23 mouse cellular contexts compared by ENCODE assay signal in the genomic region with DNA sequence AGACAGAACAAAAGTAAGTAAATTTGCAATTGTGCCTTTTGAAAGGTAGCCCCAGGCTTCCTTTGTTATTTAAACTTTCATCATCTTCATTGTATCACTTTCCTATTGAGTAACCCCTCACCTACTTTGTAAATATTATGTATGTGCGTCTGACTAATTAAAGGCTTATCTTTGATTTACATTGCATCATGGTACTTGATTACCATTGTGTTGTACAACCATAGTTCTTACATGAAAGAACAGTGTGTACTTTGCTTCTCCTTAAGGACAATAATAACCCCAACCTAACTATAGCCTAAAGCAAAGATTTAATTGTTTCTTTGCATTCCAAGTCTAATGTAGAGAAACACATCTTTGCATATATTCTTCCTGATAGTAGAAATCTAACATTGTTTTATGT.
DNase-seq lines count a peak whose midpoint lies in the region; ATAC-seq and TF ChIP-seq lines count a peak whose summit lies in the region.
"Had no signal": no experiment of that assay in that cellular context is flagged by ENCODE, and none has a peak within 500 bp of the region (broad histone marks: within the 10 kb centered on the region; RNA-seq: fewer than 3 reads in every experiment).

No protein-coding gene starts in this region.

- H3K27me3 ChIP-seq in heart, postnatal 0 days (ENCODE audit: control insufficient read depth, insufficient read depth, low read length): no peaks in the 10 kb centered on the region
- H3K27me3 ChIP-seq in heart, embryonic 11.5 days (ENCODE audit: control insufficient read depth, insufficient read depth, low read length): no peaks in the 10 kb centered on the region
- H3K27me3 ChIP-seq in lung, postnatal 0 days (replicated peaks; ENCODE audit: insufficient read depth, low read length): no peaks in the 10 kb centered on the region
- H3K27me3 ChIP-seq: CH12.LX had no signal

- WGBS in heart, postnatal 0 days: 64% methylated on average over 1 of the region's 1 CpGs
- 67% methylated on average over 1 of the region's 1 CpGs for WGBS in heart, embryonic 11.5 days (ENCODE audit: insufficient replicate concordance)
- 40% methylated on average over 1 of the region's 1 CpGs for WGBS in lung, postnatal 0 days

- ATAC-seq in heart, postnatal 0 days (ENCODE audit: insufficient read depth, low read depth): no peak
- no peak for ATAC-seq in heart, embryonic 11.5 days (replicated peaks; ENCODE audit: insufficient number of reproducible peaks, low FRiP score, low TSS enrichment)
- no peak for ATAC-seq in lung, postnatal 0 days
- ATAC-seq: activated CD4-positive, CD25-positive, alpha-beta regulatory T cell, adult 4 months; CD4-positive, CD25-positive, alpha-beta regulatory T cell, adult 4 months; Patski had no signal

- no peak overlapping the region for H3K27ac ChIP-seq in heart, postnatal 0 days (ENCODE audit: low read depth)
- H3K27ac ChIP-seq in heart, embryonic 11.5 days (ENCODE audit: low read depth, low read length): no peak overlapping the region
- H3K27ac ChIP-seq in lung, postnatal 0 days (ENCODE audit: low read length): no peak overlapping the region

- no peak for DNase-seq in heart, postnatal 0 days (ENCODE audit: low spot score)
- DNase-seq in lung, postnatal 0 days (ENCODE audit: low spot score): no peak
- no peak for DNase-seq in lung, adult 18-20 months
- DNase-seq in fat pad, adult 2 months (ENCODE audit: extremely low read depth, low read depth, low spot score): peak; percentile 82
- peak; percentile 66 for DNase-seq in gonadal fat pad, adult 2 months (ENCODE audit: low read depth)
- DNase-seq in yolk sac, embryonic 10.5 days (ENCODE audit: low spot score): no peak
- no peak for DNase-seq in T-cell, adult 2 months (ENCODE audit: low spot score)
- DNase-seq: adrenal gland, adult 2 months; adrenal gland, adult 8-10 months; adrenal gland, postnatal 10 days; adrenal gland, postnatal 14 days; adrenal gland, postnatal 25 days; adrenal gland, postnatal 36 days; B cell, adult 2 months; cerebellum, adult 11 months; cerebellum, adult 11-12 months; cerebellum, adult 18-20 months had no signal

- no peak overlapping the region for H3K4me3 ChIP-seq in heart, postnatal 0 days (ENCODE audit: low read depth, low read length)
- H3K4me3 ChIP-seq in heart, embryonic 11.5 days (ENCODE audit: low read depth, low read length): no peak overlapping the region
- no peak overlapping the region for H3K4me3 ChIP-seq in lung, postnatal 0 days (ENCODE audit: low read depth, low read length)

- TF ChIP-seq EP300 in heart, postnatal 0 days (IDR thresholded peaks at IDR 0.05; ENCODE audit: low read depth): 0 out of 2 replicates have a peak, but pooled peaks have one; percentile 29
- peak; percentile 36 for TF ChIP-seq EP300 in lung, postnatal 0 days (IDR thresholded peaks at IDR 0.05)

- H3K9ac ChIP-seq in heart, postnatal 0 days (replicated peaks; ENCODE audit: low read depth, low read length): no peak overlapping the region
- no peak overlapping the region for H3K9ac ChIP-seq in heart, embryonic 11.5 days (ENCODE audit: low read depth, low read length)
- H3K9ac ChIP-seq in lung, postnatal 0 days (replicated peaks; ENCODE audit: low read depth): no peak overlapping the region

- H3K4me1 ChIP-seq in heart, postnatal 0 days (ENCODE audit: control insufficient read depth, insufficient read depth): no peaks in the 10 kb centered on the region
- no peaks in the 10 kb centered on the region for H3K4me1 ChIP-seq in heart, embryonic 11.5 days (ENCODE audit: control insufficient read depth, insufficient read depth, low read length)
- H3K4me1 ChIP-seq in lung, postnatal 0 days (ENCODE audit: insufficient read depth, low read depth, low read length): no peaks in the 10 kb centered on the region

- H3K9me3 ChIP-seq in heart, postnatal 0 days (replicated peaks; ENCODE audit: control insufficient read depth, low read length): no peaks in the 10 kb centered on the region
- H3K9me3 ChIP-seq in heart, embryonic 11.5 days (replicated peaks; ENCODE audit: control insufficient read depth, low read length): no peaks in the 10 kb centered on the region
- no peaks in the 10 kb centered on the region for H3K9me3 ChIP-seq in lung, postnatal 0 days (ENCODE audit: low read length)
- H3K9me3 ChIP-seq: G1E had no signal

- no peak overlapping the region for H3K4me2 ChIP-seq in heart, postnatal 0 days (ENCODE audit: low read depth, low read length)
- no peak overlapping the region for H3K4me2 ChIP-seq in heart, embryonic 11.5 days
- no peak overlapping the region for H3K4me2 ChIP-seq in lung, postnatal 0 days (replicated peaks; ENCODE audit: low read depth, low read length)

- no peak for TF ChIP-seq CTCF in heart, postnatal 0 days (IDR thresholded peaks at IDR 0.05; ENCODE audit: low read depth)
- no peak for TF ChIP-seq CTCF in lung, postnatal 0 days (IDR thresholded peaks at IDR 0.05)

- H3K36me3 ChIP-seq in heart, postnatal 0 days (replicated peaks; ENCODE audit: control insufficient read depth, insufficient read depth, low read length): peaks cover 56% of the 10 kb centered on the region
- no peaks in the 10 kb centered on the region for H3K36me3 ChIP-seq in heart, embryonic 11.5 days (ENCODE audit: control insufficient read depth, insufficient read depth, low read length)
- peaks cover 4% of the 10 kb centered on the region; the same call in 1 of the 2 replicates for H3K36me3 ChIP-seq in lung, postnatal 0 days (ENCODE audit: insufficient read depth, low read length)
- H3K36me3 ChIP-seq: G1E had no signal

Comparison
In these comparisons a context has a peak if more than half of its experiments do, and no peak if none do; other contexts are left out.
1. DNase-seq: peak in fat pad, adult 2 months (single experiment) and gonadal fat pad, adult 2 months (single experiment); none in heart, postnatal 0 days (single experiment), lung, postnatal 0 days (single experiment), lung, adult 18-20 months (0 of 2), yolk sac, embryonic 10.5 days (single experiment) and T-cell, adult 2 months (single experiment).